Mouse (Mus musculus) kidney, adult 2 months (tissue): Measurements from ENCODE around the gene Foxf2.

Experiments used
- CTCF ChIP-seq: fragments of 200-500 bp; conservative IDR thresholded peaks from 2 replicates; pipeline ENCODE4 v1.5.1; 2011; ENCODE audit warnings: low read depth, mild to moderate bottlenecking, control low read depth, low read length, moderate library complexity, mixed read lengths; ENCODE audit not compliant: insufficient read depth, insufficient read length
- POLR2A ChIP-seq: fragments of 200-500 bp; IDR thresholded peaks from one replicate; pipeline ENCODE4 v1.6.1; 2011; ENCODE audit warnings: low read depth, low read length, control low read depth

DNA sequence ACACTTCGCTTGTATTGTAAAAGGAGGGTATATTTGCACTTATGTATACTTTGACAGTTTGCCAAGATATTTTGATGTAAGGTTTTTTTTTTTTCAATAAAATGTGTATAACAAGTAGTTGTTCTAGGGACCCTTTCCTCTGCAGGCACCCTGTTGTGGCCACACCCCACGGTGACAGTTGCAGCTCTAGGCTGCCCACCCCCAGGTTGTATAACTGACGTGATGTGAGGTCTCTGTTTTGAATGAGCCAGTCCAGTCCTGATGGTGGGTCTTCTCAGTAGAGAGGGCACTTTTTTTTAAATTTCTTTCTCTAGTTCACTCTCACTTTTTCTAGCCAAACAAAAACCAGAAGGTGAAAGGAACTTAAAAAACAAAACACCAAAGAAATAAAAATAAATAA is 5.7 kb downstream of the Foxf2 start:
- TF ChIP-seq CTCF (no peak), POLR2A (no peak)
